Mouse (Mus musculus) CH12.LX (cell line): ENCODE data around the gene Zeb2. TPM values are rescaled to one million over a fixed set of nuclear protein-coding genes. Genes with fewer than 3 reads are reported as not detected.

ENCODE experiments used
- DNase-seq: peaks from one replicate; pipeline ENCODE4 v3.0.0-alpha.2; 2013; ENCODE audit errors: extremely low read depth
- H3K27ac ChIP-seq: 2 replicates; pipeline ENCODE4 v1.5.1; 2012; ENCODE audit warnings: low read depth, mild to moderate bottlenecking, control low read depth, moderate library complexity; ENCODE audit not compliant: insufficient read depth
- H3K27me3 ChIP-seq: replicated peaks from 2 replicates; pipeline ENCODE3; 2012; ENCODE audit warnings: inconsistent platforms
- H3K36me3 ChIP-seq, 2 experiments: replicated peaks in 1 of 2; 2 replicates each; pipeline versions ENCODE3 to v1.6.1; 2012; ENCODE audit warnings: inconsistent platforms in 1 of 2, low read length in 1 of 2, mild to moderate bottlenecking in 1 of 2, mixed read lengths in 1 of 2, moderate library complexity in 1 of 2; ENCODE audit not compliant: control insufficient read depth in 1 of 2, insufficient read depth in 1 of 2
- H3K4me1 ChIP-seq, 2 experiments: 2 replicates each; pipeline ENCODE4 v1.6.1; 2012; ENCODE audit warnings: inconsistent platforms in 1 of 2, moderate library complexity in 1 of 2; ENCODE audit not compliant: insufficient read depth in 2 of 2, control insufficient read depth in 1 of 2
- H3K4me2 ChIP-seq: 2 replicates; pipeline ENCODE4 v1.6.1; 2012; ENCODE audit warnings: low read depth, mild to moderate bottlenecking, control low read depth; ENCODE audit not compliant: poor library complexity, insufficient read depth, severe bottlenecking
- H3K4me3 ChIP-seq, 3 experiments: fragments of 150-350 bp in 1 of 3; sonication (generic) in 1 of 3; replicated peaks in 1 of 3; 2 replicates each; pipeline versions ENCODE3 to v1.5.1; 2011 to 2012; ENCODE audit warnings: low read depth in 2 of 3, low read length in 2 of 3, mild to moderate bottlenecking in 2 of 3, moderate library complexity in 2 of 3, control low read depth in 1 of 3, improper control_type of control experiment in 1 of 3, inconsistent platforms in 1 of 3, mixed read lengths in 1 of 3; ENCODE audit not compliant: poor library complexity in 1 of 3
- H3K79me2 ChIP-seq: replicated peaks from 2 replicates; pipeline ENCODE4 v1.6.1; 2012; ENCODE audit warnings: mild to moderate bottlenecking, moderate library complexity; ENCODE audit not compliant: control insufficient read depth, poor library complexity, insufficient read depth, severe bottlenecking; ENCODE audit errors: extremely low read depth
- H3K9ac ChIP-seq: 2 replicates; pipeline ENCODE4 v1.6.1; 2012; ENCODE audit warnings: low read depth, mild to moderate bottlenecking, control low read depth, moderate library complexity; ENCODE audit not compliant: insufficient read depth
- H3K9me3 ChIP-seq: replicated peaks from 2 replicates; pipeline ENCODE3; 2012; ENCODE audit warnings: low read length, inconsistent platforms, mixed read lengths
- BHLHE40 ChIP-seq: IDR thresholded peaks from 2 replicates; pipeline ENCODE4 v1.6.1; 2011; ENCODE audit warnings: mild to moderate bottlenecking, low read depth, low read length, improper control_type of control experiment
- E2F4 ChIP-seq: IDR thresholded peaks from 2 replicates; pipeline ENCODE4 v1.6.1; 2011; ENCODE audit warnings: low read depth, low read length, improper control_type of control experiment; ENCODE audit not compliant: insufficient replicate concordance
- ELF1 ChIP-seq: IDR thresholded peaks from 2 replicates; pipeline ENCODE4 v1.6.1; 2014; ENCODE audit warnings: low read depth, mild to moderate bottlenecking, inconsistent platforms, low read length, improper control_type of control experiment
- EP300 ChIP-seq: IDR thresholded peaks from 2 replicates; pipeline ENCODE4 v1.6.1; 2011; ENCODE audit warnings: low read length, improper control_type of control experiment
- ETS1 ChIP-seq: conservative IDR thresholded peaks from 2 replicates; pipeline ENCODE4 v1.6.1; 2012; ENCODE audit warnings: low read depth, mild to moderate bottlenecking, inconsistent platforms, low read length, improper control_type of control experiment, moderate library complexity
- IRF4 ChIP-seq: IDR thresholded peaks from 2 replicates; pipeline ENCODE4 v1.6.1; 2014; ENCODE audit warnings: low read depth, mild to moderate bottlenecking, inconsistent platforms, low read length, improper control_type of control experiment
- KAT2A ChIP-seq: IDR thresholded peaks from 2 replicates; pipeline ENCODE4 v1.6.1; 2012; ENCODE audit warnings: low read length, improper control_type of control experiment, inconsistent platforms; ENCODE audit not compliant: insufficient replicate concordance
- MAFK ChIP-seq: IDR thresholded peaks from 2 replicates; pipeline ENCODE4 v1.6.1; 2011; ENCODE audit warnings: low read length, improper control_type of control experiment; ENCODE audit not compliant: insufficient replicate concordance
- MAX ChIP-seq: IDR thresholded peaks from 2 replicates; pipeline ENCODE4 v1.6.1; 2011; ENCODE audit warnings: low read length, improper control_type of control experiment
- MEF2A ChIP-seq: IDR thresholded peaks from 2 replicates; pipeline ENCODE4 v1.6.1; 2014; ENCODE audit warnings: low read depth, mild to moderate bottlenecking, inconsistent platforms, low read length, improper control_type of control experiment, borderline replicate concordance
- MXI1 ChIP-seq: IDR thresholded peaks from 2 replicates; pipeline ENCODE4 v1.6.1; 2011; ENCODE audit warnings: mild to moderate bottlenecking, low read depth, low read length, improper control_type of control experiment
- MYC ChIP-seq: IDR thresholded peaks from 2 replicates; pipeline ENCODE4 v1.6.1; 2011; ENCODE audit warnings: low read depth, mild to moderate bottlenecking, improper control_type of control experiment, low read length
- NELFE ChIP-seq: IDR thresholded peaks from 2 replicates; pipeline ENCODE4 v1.6.1; 2011; ENCODE audit warnings: low read depth, low read length, improper control_type of control experiment
- RCOR1 ChIP-seq: conservative IDR thresholded peaks from 2 replicates; pipeline ENCODE4 v1.6.1; 2012; ENCODE audit warnings: low read depth, mild to moderate bottlenecking, inconsistent platforms, low read length, improper control_type of control experiment
- SMC3 ChIP-seq: IDR thresholded peaks from 2 replicates; pipeline ENCODE4 v1.6.1; 2011; ENCODE audit warnings: low read depth, low read length, improper control_type of control experiment
- TBP ChIP-seq: conservative IDR thresholded peaks from 2 replicates; pipeline ENCODE4 v1.6.1; 2011; ENCODE audit warnings: low read depth, low read length, improper control_type of control experiment
- TCF12 ChIP-seq: IDR thresholded peaks from 2 replicates; pipeline ENCODE4 v1.6.1; 2014; ENCODE audit warnings: low read depth, mild to moderate bottlenecking, inconsistent platforms, low read length, improper control_type of control experiment
- UBTF ChIP-seq: IDR thresholded peaks from 2 replicates; pipeline ENCODE4 v1.6.1; 2012; ENCODE audit warnings: low read depth, mild to moderate bottlenecking, inconsistent platforms, low read length, improper control_type of control experiment, moderate library complexity
- ZKSCAN1 ChIP-seq: IDR thresholded peaks from 2 replicates; pipeline ENCODE4 v1.6.1; 2012; ENCODE audit warnings: low read depth, inconsistent platforms, low read length, improper control_type of control experiment, borderline replicate concordance
- ZNF384 ChIP-seq: IDR thresholded peaks from 2 replicates; pipeline ENCODE4 v1.6.1; 2012; ENCODE audit warnings: low read depth, low read length, improper control_type of control experiment, inconsistent platforms
- dilution Hi-C: fragments of 300-500 bp; cut with MboI; formaldehyde crosslinking; loops from 2 replicates; pipeline ENCODE4 v1.14.3; 2020; ENCODE audit warnings: low sequenced_read_pairs; ENCODE audit not compliant: extremely low pct_unique_long_range_greater_than_20kb, extremely low pct_ligation_motif_present
- in situ Hi-C: fragments of 300-500 bp; cut with MboI; formaldehyde crosslinking; loops from 3 replicates; pipeline ENCODE4 v1.14.3; 2019; ENCODE audit warnings: low sequenced_read_pairs, low pct_ligation_motif_present, low pct_unique_long_range_greater_than_20kb, mixed read lengths
- polyA plus RNA-seq: library from polyadenylated mRNA; unstranded; fragments of >175 nt; gene quantifications from 2 replicates; pipeline ENCODE4 v1.2.1, GENCODE M21; 2012; ENCODE audit warnings: low read depth; ENCODE audit not compliant: insufficient read length
- total RNA-seq, 2 experiments: library from RNA; depleted of rRNA; stranded (reverse); fragments of 300-350 nt in 1 of 2; fragments of >200 nt in 1 of 2; gene quantifications; 2 replicates each; pipeline ENCODE4 v1.2.3; 2012 to 2014

The Zeb2 gene
- total and polyA plus RNA-seq, 3 experiments, result 12.9 to 25.8 (median 20.8) TPM

GRCm38 (mm10) chr2:45126401-45126800, 9.2 kb upstream of the Zeb2 start:
- DNase-seq, result no peak
- Histone ChIP-seq H3K79me2 (no peaks in the 10 kb centered on the region), H3K36me3 (no peaks in the 10 kb centered on the region), H3K27ac (no peak overlapping the region), H3K27me3 (no peaks in the 10 kb centered on the region), H3K9ac (no peak overlapping the region), H3K4me2 (no peak overlapping the region), H3K9me3 (no peaks in the 10 kb centered on the region), H3K4me1 (peaks cover 0 to 5% of the 10 kb centered on the region in 2 experiments; a peak in 2 of 4 replicates), H3K4me3 (no peak overlapping the region)
- TF ChIP-seq MEF2A (no peak), MAFK (no peak), TBP (no peak), BHLHE40 (no peak), MAX (no peak)
- dilution Hi-C loops (no loop called here), in situ Hi-C loops (no loop called here)

DNA sequence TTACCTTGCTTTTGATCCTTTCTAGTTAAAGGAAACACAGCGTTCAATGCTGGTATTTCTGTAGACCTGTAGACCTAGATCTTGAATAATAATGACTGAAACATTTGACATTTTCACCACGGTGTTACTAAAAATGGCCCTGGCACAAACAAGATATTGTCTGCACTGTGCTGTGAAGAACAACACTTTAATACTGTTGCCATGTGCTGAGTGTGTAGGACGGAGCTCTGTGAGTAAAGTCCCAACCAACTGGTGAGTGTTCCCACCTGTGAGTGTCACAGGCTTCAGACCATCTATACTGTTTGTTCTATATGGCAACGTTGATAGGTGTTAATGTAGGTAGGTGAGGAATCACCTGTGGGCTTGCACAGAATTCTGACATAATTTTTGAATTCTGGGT, 8.0 kb upstream of the Zeb2 start:
- Histone ChIP-seq H3K4me3 (no peak overlapping the region), H3K9ac (no peak overlapping the region), H3K27me3 (no peaks in the 10 kb centered on the region), H3K4me2 (no peak overlapping the region), H3K79me2 (no peaks in the 10 kb centered on the region), H3K4me1 (peaks cover 0 to 5% of the 10 kb centered on the region in 2 experiments; a peak in 2 of 4 replicates), H3K36me3 (no peaks in the 10 kb centered on the region), H3K9me3 (no peaks in the 10 kb centered on the region), H3K27ac (no peak overlapping the region)
- in situ Hi-C loops, result no loop called here
- DNase-seq, result no peak
- dilution Hi-C loops, result no loop called here
- TF ChIP-seq EP300 (no peak), ETS1 (no peak), MAX (no peak), ZNF384 (no peak), RCOR1 (no peak), MYC (no peak), TCF12 (no peak), KAT2A (no peak), BHLHE40 (no peak), E2F4 (no peak), TBP (no peak), UBTF (no peak), ZKSCAN1 (no peak), IRF4 (no peak), NELFE (no peak), MXI1 (no peak), SMC3 (no peak), MEF2A (no peak), ELF1 (no peak)
